Mouse (Mus musculus) left cerebral cortex, adult 2 months (tissue): ENCODE data around the gene Sirt4. TPM values are rescaled to one million over a fixed set of nuclear protein-coding genes. Genes with fewer than 3 reads are reported as not detected.

Experiments
- DNase-seq, 2 experiments: peaks; one replicate each; pipeline ENCODE4 v3.0.0; 2021 to 2022; ENCODE audit warnings: low spot score in 2 of 2, mixed read lengths in 1 of 2; ENCODE audit errors: extremely low spot score in 1 of 2
- H3K27ac ChIP-seq: fragments of 200-600 bp; 2 replicates; pipeline ENCODE4 v1.8.1; 2022
- H3K4me3 ChIP-seq: fragments of 200-600 bp; 2 replicates; pipeline ENCODE4 v1.8.1; 2022
- CTCF ChIP-seq: fragments of 200-600 bp; IDR thresholded peaks from 2 replicates; pipeline ENCODE4 v1.8.1; 2022; ENCODE audit warnings: antibody characterized with exemption, mild to moderate bottlenecking, moderate library complexity
- intact Hi-C: fragments of 180-260 bp; cut with DNase I; formaldehyde crosslinking; loops from one replicate; pipeline ENCODE4 v1.15.1; 2025
- total RNA-seq, 2 experiments: library from RNA; stranded (reverse); gene quantifications; 2 replicates each; pipeline ENCODE4 v1.2.3; 2021

The Sirt4 gene
- total RNA-seq, 2 experiments from 2014 or later = 40.7 to 43.5 TPM

GRCm38 (mm10) chr5:115475337-115476106 lies 9.0 kb downstream of the Sirt4 start:
- Histone ChIP-seq H3K27ac (peak overlapping the region; percentile 48; the same call in 1 of the 2 replicates), H3K4me3 (peak overlapping the region; percentile 28)
- TF ChIP-seq CTCF = no peak
- peak in 1 of 2 experiments; percentile 38 for DNase-seq
- intact Hi-C loops = no loop called here

GRCm38 (mm10) chr5:115474174-115474828 lies 10.2 kb downstream of the Sirt4 start:
- no peak overlapping the region for H3K27ac ChIP-seq
- H3K4me3 ChIP-seq = no peak overlapping the region
- intact Hi-C loops = no loop called here
- no peak; the same call in 1 of the 2 replicates for TF ChIP-seq CTCF
- DNase-seq = no peak

- Histone ChIP-seq H3K27ac (no peak overlapping the region), H3K4me3 (no peak overlapping the region)
- no peak; the same call in none of the 2 replicates for TF ChIP-seq CTCF
- no peak for DNase-seq
- intact Hi-C loops = no loop called here
These were observed 11.3 kb downstream of the Sirt4 start for GRCm38 (mm10) chr5:115473191-115473590.

- no peak overlapping the region for H3K4me3 ChIP-seq
- intact Hi-C loops = no loop called here
- no peak overlapping the region for H3K27ac ChIP-seq
- TF ChIP-seq CTCF = peak; percentile 91
- DNase-seq = peak in 1 of 2 experiments; percentile 53
These were observed 13.6 kb downstream of the Sirt4 start for GRCm38 (mm10) chr5:115470766-115471531.

GRCm38 (mm10) chr5:115469791-115470190 lies 14.7 kb downstream of the Sirt4 start:
- TF ChIP-seq CTCF = no peak
- no peak overlapping the region for H3K27ac ChIP-seq
- no peak overlapping the region for H3K4me3 ChIP-seq
- intact Hi-C loops = no loop called here
- DNase-seq = no peak

GRCm38 (mm10) chr5:115465642-115466420 lies 18.7 kb downstream of the Sirt4 start, which contains the start of gene Pla2g1b:
Pla2g1b (plus strand) TSS chr5:115466262.
- peak; percentile 44 for TF ChIP-seq CTCF
- Histone ChIP-seq H3K27ac (no peak within 1 kb of the TSS), H3K4me3 (no peak within 1 kb of the TSS)
- intact Hi-C loops = no loop called here
- DNase-seq = no peak

GRCm38 (mm10) chr5:115464408-115465115 lies 20.0 kb downstream of the Sirt4 start:
- DNase-seq = no peak
- Histone ChIP-seq H3K4me3 (no peak overlapping the region), H3K27ac (no peak overlapping the region)
- intact Hi-C loops = no loop called here
- no peak for TF ChIP-seq CTCF

- intact Hi-C loops = no loop called here
- DNase-seq = no peak
- no peak for TF ChIP-seq CTCF
These were observed 25.6 kb downstream of the Sirt4 start for GRCm38 (mm10) chr5:115458918-115459317.

GRCm38 (mm10) chr5:115455838-115456237 lies 28.7 kb downstream of the Sirt4 start:
- Histone ChIP-seq H3K27ac (no peak overlapping the region), H3K4me3 (no peak overlapping the region)
- no peak for TF ChIP-seq CTCF
- intact Hi-C loops = no loop called here
- no peak for DNase-seq

More at GRCm38 (mm10) chr5:115458918-115459317, 25.6 kb downstream of the Sirt4 start:
- H3K27ac ChIP-seq = no peak overlapping the region
- H3K4me3 ChIP-seq = no peak overlapping the region

- no peak overlapping the region for H3K4me3 ChIP-seq
- no peak for TF ChIP-seq CTCF
- no peak for DNase-seq
- no peak overlapping the region for H3K27ac ChIP-seq
- intact Hi-C loops = no loop called here
These were observed 30.0 kb downstream of the Sirt4 start for GRCm38 (mm10) chr5:115454422-115455090.
